Mouse (Mus musculus) stomach, embryonic 14.5 days (tissue): ENCODE data around the gene Agrn. TPM values are rescaled to one million over a fixed set of nuclear protein-coding genes. Genes with fewer than 3 reads are reported as not detected.

Experiments used
- ATAC-seq: fragments of 200-750 bp; cut with Nextera tagmentation; 2 replicates; pipeline ENCODE4 v1.8.0; 2017; ENCODE audit warnings: low read depth, moderate TSS enrichment; ENCODE audit not compliant: insufficient number of reproducible peaks, insufficient read depth, low FRiP score
- H3K27ac ChIP-seq: fragments of 300-500 bp; sonication (generic); 2 replicates; pipeline ENCODE4 v1.5.1; 2014; ENCODE audit warnings: mild to moderate bottlenecking, low read length, moderate library complexity, mixed read lengths
- H3K27me3 ChIP-seq: fragments of 300-500 bp; sonication (generic); 2 replicates; pipeline ENCODE4 v1.6.1; 2014; ENCODE audit warnings: low read length, control low read depth, mixed read lengths; ENCODE audit not compliant: control insufficient read depth, insufficient read depth
- H3K36me3 ChIP-seq: fragments of 300-500 bp; sonication (generic); 2 replicates; pipeline ENCODE4 v1.6.1; 2014; ENCODE audit warnings: mild to moderate bottlenecking, control low read depth, low read length, moderate library complexity, mixed read lengths; ENCODE audit not compliant: control insufficient read depth, insufficient read depth
- H3K4me1 ChIP-seq: fragments of 300-500 bp; sonication (generic); 2 replicates; pipeline ENCODE4 v1.6.1; 2014; ENCODE audit warnings: low read length, control low read depth, mixed read lengths; ENCODE audit not compliant: control insufficient read depth, insufficient read depth
- H3K4me2 ChIP-seq: fragments of 300-500 bp; sonication (generic); replicated peaks from 2 replicates; pipeline ENCODE4 v1.6.1; 2014; ENCODE audit warnings: low read depth, low read length, control low read depth
- H3K4me3 ChIP-seq: fragments of 300-500 bp; sonication (generic); 2 replicates; pipeline ENCODE4 v1.5.1; 2014; ENCODE audit warnings: low read depth, low read length, control low read depth
- H3K9ac ChIP-seq: fragments of 300-500 bp; sonication (generic); replicated peaks from 2 replicates; pipeline ENCODE4 v1.6.1; 2014; ENCODE audit warnings: low read depth, mild to moderate bottlenecking, control low read depth, low read length, moderate library complexity, mixed read lengths
- H3K9me3 ChIP-seq: fragments of 300-500 bp; sonication (generic); 2 replicates; pipeline ENCODE4 v1.6.1; 2016; ENCODE audit warnings: low read depth, low read length, control low read depth; ENCODE audit not compliant: control insufficient read depth
- WGBS: fragments of 180-500 bp; shearing (Covaris S2); extraction: QIAGEN DNeasy Blood & Tissue Kit; methylation state at CpG from one replicate; pipeline ENCODE4 v1.1.7; 2014; 5-methylcytosine and 5-hydroxymethylcytosine counted together
- polyA plus RNA-seq: library from polyadenylated mRNA; unstranded; fragments of >200 nt; fragmentation: Nextera tagmentation; extraction: Ambion mirVana; gene quantifications from 2 replicates; pipeline ENCODE4 v1.2.1, GENCODE M21; 2014

Gene Agrn
- polyA plus RNA-seq, 1 experiment from 2014 or later, result 83.0 TPM

GRCm38 (mm10) chr4:156185950-156186850, 11.1 kb downstream of the Agrn start:
- peaks cover 25% of the 10 kb centered on the region for H3K36me3 ChIP-seq
- H3K4me3 ChIP-seq, result no peak overlapping the region
- peaks cover 27% of the 10 kb centered on the region for H3K4me1 ChIP-seq
- WGBS, result 21% methylated on average over 31 of the region's 31 CpGs
- ATAC-seq, result no peak; the same call in 1 of the 2 replicates
- H3K9ac ChIP-seq, result no peak overlapping the region; the same call in 1 of the 2 replicates
- no peaks in the 10 kb centered on the region for H3K9me3 ChIP-seq
- no peaks in the 10 kb centered on the region for H3K27me3 ChIP-seq
- peak overlapping the region; percentile 24 for H3K4me2 ChIP-seq
- no peak overlapping the region for H3K27ac ChIP-seq

GRCm38 (mm10) chr4:156185456-156185949, 11.8 kb downstream of the Agrn start:
- Histone ChIP-seq H3K27ac (no peak overlapping the region), H3K4me3 (no peak overlapping the region), H3K27me3 (no peaks in the 10 kb centered on the region), H3K36me3 (peaks cover 23% of the 10 kb centered on the region), H3K9me3 (no peaks in the 10 kb centered on the region), H3K4me2 (no peak overlapping the region), H3K4me1 (peaks cover 23% of the 10 kb centered on the region), H3K9ac (no peak overlapping the region)
- WGBS, result 84% methylated on average over 13 of the region's 13 CpGs
- no peak for ATAC-seq

GRCm38 (mm10) chr4:156184291-156184954, 12.9 kb downstream of the Agrn start:
- Histone ChIP-seq H3K4me2 (no peak overlapping the region), H3K36me3 (peaks cover 21% of the 10 kb centered on the region; the same call in 1 of the 2 replicates), H3K4me3 (no peak overlapping the region), H3K9me3 (no peaks in the 10 kb centered on the region), H3K9ac (no peak overlapping the region), H3K27me3 (no peaks in the 10 kb centered on the region), H3K4me1 (peaks cover 18% of the 10 kb centered on the region), H3K27ac (no peak overlapping the region)
- WGBS, result 79% methylated on average over 7 of the region's 7 CpGs
- no peak for ATAC-seq

- Histone ChIP-seq H3K9me3 (no peaks in the 10 kb centered on the region), H3K4me2 (no peak overlapping the region), H3K9ac (no peak overlapping the region), H3K4me1 (peaks cover 12% of the 10 kb centered on the region; the same call in 1 of the 2 replicates), H3K27ac (no peak overlapping the region), H3K27me3 (no peaks in the 10 kb centered on the region), H3K4me3 (no peak overlapping the region), H3K36me3 (peaks cover 26% of the 10 kb centered on the region; the same call in 1 of the 2 replicates)
- 82% methylated on average over 5 of the region's 5 CpGs for WGBS
- no peak for ATAC-seq
These were observed 13.5 kb downstream of the Agrn start for GRCm38 (mm10) chr4:156183747-156184146.

- Histone ChIP-seq H3K27me3 (no peaks in the 10 kb centered on the region), H3K4me3 (no peak overlapping the region), H3K4me1 (no peaks in the 10 kb centered on the region), H3K4me2 (no peak overlapping the region), H3K9ac (no peak overlapping the region), H3K9me3 (no peaks in the 10 kb centered on the region), H3K36me3 (peaks cover 71% of the 10 kb centered on the region), H3K27ac (no peak overlapping the region)
- 95% methylated on average over 9 of the region's 9 CpGs for WGBS
- ATAC-seq, result no peak
These were observed 19.7 kb downstream of the Agrn start for GRCm38 (mm10) chr4:156177630-156178029.

GRCm38 (mm10) chr4:156171828-156172227, 25.5 kb downstream of the Agrn start:
- no peaks in the 10 kb centered on the region for H3K9me3 ChIP-seq
- no peak overlapping the region for H3K27ac ChIP-seq
- H3K4me2 ChIP-seq, result no peak overlapping the region
- peaks cover 94% of the 10 kb centered on the region for H3K36me3 ChIP-seq
- H3K4me1 ChIP-seq, result no peaks in the 10 kb centered on the region
- H3K4me3 ChIP-seq, result no peak overlapping the region
- 96% methylated on average over 11 of the region's 11 CpGs for WGBS
- H3K27me3 ChIP-seq, result no peaks in the 10 kb centered on the region
- ATAC-seq, result no peak
- H3K9ac ChIP-seq, result no peak overlapping the region

GRCm38 (mm10) chr4:156169129-156169528, 28.2 kb downstream of the Agrn start:
- WGBS, result 95% methylated on average over 10 of the region's 10 CpGs
- peaks cover 90% of the 10 kb centered on the region for H3K36me3 ChIP-seq
- no peak for ATAC-seq
- no peak overlapping the region for H3K4me3 ChIP-seq
- H3K9me3 ChIP-seq, result no peaks in the 10 kb centered on the region
- H3K4me1 ChIP-seq, result no peaks in the 10 kb centered on the region
- H3K4me2 ChIP-seq, result no peak overlapping the region
- H3K27ac ChIP-seq, result no peak overlapping the region
- H3K27me3 ChIP-seq, result no peaks in the 10 kb centered on the region
- no peak overlapping the region for H3K9ac ChIP-seq

- Histone ChIP-seq H3K27me3 (no peaks in the 10 kb centered on the region), H3K9me3 (no peaks in the 10 kb centered on the region), H3K4me2 (no peak overlapping the region), H3K4me3 (no peak overlapping the region), H3K27ac (no peak overlapping the region), H3K9ac (no peak overlapping the region), H3K36me3 (peaks cover 90% of the 10 kb centered on the region), H3K4me1 (no peaks in the 10 kb centered on the region)
- no peak for ATAC-seq
- 90% methylated on average over 8 of the region's 8 CpGs for WGBS
These were observed 28.7 kb downstream of the Agrn start for GRCm38 (mm10) chr4:156168611-156169010.
